Mouse (Mus musculus) frontal cortex, postnatal 14 days (tissue): ENCODE data around the gene 2310057M21Rik.
"Not testable (repeated sequence)": the region's sequence is repeated elsewhere in the genome, so short reads cannot be mapped to it uniquely, and the experiment has no call there.

Experiments used
- DNase-seq, 2 experiments: peaks; one replicate each; pipeline ENCODE4 v3.0.0; 2022; ENCODE audit warnings: low spot score in 2 of 2

Gene 2310057M21Rik

DNA sequence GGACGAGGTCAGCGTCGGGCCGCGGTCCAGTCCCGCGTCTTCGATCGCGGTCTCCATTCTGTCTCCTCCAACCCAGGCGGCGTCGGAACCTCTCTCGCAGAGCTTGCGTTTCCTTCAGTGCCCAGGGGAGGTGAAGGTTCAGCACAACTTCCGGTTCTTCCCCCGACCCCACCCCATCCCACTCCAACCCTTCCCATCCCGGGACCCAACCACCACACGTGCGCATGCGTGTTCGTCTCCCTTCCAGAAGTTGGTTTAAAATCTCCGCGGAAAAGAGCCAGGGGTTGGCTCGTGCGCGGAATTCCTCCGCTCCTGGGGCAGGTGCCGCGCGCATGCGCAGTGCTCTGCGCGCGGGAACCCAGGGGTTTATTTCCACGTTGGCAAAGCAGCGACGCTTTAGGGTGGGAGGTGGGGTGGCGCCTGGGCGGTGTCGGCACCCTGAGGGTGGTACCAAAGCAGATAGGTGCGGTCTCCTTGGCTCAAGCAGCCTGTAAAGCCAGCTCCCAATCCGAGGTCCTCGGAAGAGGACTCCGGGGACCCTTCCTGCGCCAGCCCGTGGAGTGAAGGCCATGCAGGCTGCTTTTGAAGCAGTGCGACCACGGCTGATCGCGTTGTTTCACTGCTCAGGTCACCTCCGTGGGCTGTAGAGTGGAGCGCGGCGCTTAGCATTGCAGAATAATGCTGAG is at the start of gene 2310057M21Rik:
Gene 2310057M21Rik (minus strand): TSS at position 145 of the 686 bp plus-strand sequence.
- DNase-seq, result peak; percentile 89 to 91

DNA sequence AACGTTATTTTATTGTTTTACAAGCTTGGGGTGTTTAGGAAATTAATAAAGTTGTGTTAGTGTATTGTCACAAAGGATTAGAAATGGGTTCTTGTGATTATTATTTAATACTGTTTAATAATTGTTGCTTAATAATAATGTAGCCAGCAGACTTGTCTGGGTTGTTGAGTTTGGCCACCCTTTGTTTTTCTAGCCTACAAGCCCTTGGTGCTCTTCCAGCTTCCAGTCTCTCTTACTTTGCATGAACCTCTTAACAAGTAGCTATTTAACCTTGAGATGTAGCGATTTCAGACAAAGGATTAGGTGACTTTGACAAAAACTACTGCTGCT is 49.3 kb upstream of the 2310057M21Rik start:
- DNase-seq, result no peak

DNA sequence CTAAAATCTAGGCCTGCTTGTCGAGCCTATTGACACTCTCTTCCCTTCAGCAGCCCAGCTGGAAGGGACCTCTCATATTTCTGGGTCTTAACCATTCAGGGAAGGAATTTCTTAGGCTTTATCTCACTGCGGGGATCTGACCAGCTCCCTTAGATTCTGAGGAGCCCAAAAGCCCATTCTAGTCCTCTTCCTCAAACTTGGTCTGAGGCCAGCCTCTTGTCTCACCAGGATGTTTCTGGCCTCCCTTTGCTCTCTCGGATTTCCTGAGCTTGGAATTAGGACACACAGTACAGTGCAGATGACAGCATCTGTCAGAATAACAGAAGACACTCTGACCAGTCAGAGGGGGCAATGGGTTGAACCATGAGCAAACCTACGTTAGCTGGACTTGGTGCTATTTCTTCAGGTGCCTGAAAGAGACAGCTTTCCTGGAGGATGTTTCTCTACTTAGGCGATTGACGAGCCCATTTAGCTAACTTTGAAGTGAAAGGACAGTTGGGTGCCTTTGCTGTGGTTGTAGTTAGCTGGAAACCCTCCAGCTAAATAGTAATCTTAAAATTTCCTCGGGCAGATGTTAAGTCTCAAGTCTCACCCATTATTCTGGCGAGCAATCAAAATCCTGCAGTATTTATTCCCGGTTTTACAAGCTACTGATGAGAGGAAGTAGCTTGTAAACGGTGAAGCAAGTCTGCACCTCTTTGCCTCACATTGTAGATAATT is 48.8 kb upstream of the 2310057M21Rik start:
- no peak for DNase-seq

DNA sequence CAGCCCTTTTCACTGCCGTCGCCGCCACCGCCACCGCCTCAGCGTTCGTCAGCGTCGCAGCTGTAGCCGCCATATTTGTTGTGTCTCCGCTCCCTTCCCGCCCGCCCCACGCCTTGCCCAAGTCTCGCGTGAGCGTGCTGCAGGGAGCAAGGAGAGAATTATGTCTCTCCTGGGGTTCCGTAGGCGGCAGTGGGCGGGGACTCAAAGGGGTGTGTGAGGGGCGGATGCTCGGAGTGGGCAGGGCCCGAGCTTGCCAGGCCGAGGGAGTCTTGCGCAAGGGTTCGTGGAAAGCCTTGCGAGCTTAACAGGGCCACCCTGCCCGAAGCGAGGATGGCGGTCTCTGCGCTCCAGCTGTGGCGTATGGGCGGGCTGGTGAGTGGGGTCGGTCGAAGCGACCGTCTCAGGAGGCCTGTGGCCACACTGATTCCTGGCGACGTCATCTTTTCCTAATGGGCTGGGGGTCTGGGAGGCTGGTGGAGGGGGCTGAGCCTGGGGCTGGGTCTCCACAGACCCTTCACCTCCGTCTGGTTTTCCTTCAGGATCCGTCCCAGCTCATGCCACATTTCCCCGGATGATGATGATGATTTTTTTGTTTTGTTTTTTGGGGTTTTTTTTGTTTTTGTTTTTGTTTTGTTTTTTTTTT is 48.0 kb upstream of the 2310057M21Rik start, which contains the start of the genes Ikzf5 and Acadsb:
Gene Ikzf5 (minus strand): TSS at position 106 of the 643 bp plus-strand sequence.
Gene Acadsb (plus strand): TSS at position 186 of the 643 bp plus-strand sequence.
- DNase-seq, result peak; percentile 97

DNA sequence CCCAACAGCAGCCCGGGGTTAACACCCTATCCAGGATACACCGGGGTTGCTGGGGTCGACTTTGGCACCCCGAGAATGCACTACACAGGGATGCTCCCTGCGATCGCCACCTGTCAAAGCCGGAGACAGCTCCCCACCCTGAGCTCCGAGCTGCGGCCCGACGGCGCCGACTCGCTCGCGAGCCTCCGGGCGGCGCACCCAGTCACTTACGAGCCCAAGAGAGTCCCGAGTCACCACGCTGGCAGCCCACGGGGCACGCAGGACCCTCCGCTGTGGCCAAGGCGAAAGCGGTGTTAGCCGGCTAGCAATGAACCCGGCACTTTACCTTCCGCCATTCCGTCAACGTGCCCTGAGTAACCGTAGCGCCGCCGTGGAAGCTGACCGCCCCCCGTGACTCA is 47.4 kb upstream of the 2310057M21Rik start:
- DNase-seq, result no peak

- no peak for DNase-seq
Measured at GRCm38 (mm10) chr7:131409321-131409987, 46.9 kb upstream of the 2310057M21Rik start.

DNA sequence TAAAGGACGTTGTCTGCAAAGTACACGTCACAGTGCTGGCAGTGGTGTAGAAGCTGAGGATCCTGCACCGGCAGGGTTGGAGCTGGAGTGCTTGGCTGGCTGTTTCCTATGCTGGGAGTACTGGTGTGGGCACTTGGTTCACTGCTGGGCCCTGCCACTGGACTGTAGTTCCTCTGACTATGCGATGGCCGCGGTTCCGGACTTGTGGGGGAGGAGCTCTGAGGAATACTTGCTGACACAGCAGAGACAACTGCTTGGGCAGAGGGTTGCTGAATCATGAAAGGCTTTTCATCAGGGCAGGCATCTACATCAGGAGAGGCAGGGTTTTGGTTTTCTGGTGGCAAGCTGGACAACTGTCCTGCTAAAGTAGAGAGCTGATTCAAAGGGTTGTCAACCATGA is 29.2 kb upstream of the 2310057M21Rik start:
- not testable (repeated sequence) for DNase-seq

DNA sequence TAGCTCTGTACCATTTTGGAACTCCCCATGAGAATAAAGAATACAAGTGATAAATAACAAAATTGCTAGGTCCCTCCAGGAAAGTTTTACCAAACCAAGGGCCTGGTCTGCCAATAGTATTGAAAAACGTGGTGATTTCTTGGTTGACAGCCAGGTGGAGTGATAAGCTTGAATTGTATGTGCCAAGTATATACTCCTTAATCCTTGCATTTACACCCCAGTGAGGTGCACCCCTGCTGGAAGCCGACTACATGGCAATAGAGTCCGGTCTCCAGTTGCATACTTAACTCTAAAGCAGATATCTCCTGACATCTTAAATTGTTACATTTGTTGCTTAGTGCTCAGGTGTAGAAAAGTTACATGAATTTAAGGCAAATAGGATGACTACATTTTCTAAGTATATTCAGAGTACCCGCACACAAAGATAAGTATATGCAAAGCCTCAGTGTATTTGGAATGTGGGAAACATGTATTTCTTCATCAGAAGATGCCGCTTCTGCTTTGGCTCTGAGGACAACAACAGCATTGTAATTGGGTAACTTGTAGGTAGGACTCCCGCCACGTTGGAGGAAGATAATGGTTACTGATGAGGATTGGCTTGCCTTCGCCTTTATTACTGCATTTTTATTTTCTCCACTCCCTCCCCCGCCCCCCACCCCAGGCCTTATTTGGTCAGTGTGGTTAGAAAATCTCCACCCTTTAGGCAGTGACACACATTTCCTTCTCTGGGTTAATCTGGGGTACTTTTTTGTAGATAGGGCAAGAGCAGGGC is 9.5 kb upstream of the 2310057M21Rik start:
- DNase-seq, result no peak

DNA sequence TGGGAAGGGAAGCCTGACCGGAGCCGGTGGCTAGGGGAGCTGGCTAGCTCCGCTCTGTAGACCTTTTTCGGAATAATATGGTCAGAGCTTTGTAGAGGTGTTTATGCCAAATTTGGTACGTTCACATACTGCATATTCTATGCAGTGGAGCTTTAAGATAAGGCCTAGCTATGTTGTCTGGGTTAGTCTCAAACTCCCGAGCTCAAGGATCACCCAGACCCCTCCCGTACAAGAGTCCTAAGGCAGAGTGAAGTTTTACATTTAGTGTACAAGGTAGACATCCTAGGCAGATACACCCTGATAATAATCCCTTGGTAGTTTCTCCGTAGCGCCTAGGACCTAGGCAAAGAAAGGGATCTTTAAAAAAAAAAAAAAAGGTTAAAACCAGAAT is 8.9 kb upstream of the 2310057M21Rik start:
- no peak for DNase-seq

DNA sequence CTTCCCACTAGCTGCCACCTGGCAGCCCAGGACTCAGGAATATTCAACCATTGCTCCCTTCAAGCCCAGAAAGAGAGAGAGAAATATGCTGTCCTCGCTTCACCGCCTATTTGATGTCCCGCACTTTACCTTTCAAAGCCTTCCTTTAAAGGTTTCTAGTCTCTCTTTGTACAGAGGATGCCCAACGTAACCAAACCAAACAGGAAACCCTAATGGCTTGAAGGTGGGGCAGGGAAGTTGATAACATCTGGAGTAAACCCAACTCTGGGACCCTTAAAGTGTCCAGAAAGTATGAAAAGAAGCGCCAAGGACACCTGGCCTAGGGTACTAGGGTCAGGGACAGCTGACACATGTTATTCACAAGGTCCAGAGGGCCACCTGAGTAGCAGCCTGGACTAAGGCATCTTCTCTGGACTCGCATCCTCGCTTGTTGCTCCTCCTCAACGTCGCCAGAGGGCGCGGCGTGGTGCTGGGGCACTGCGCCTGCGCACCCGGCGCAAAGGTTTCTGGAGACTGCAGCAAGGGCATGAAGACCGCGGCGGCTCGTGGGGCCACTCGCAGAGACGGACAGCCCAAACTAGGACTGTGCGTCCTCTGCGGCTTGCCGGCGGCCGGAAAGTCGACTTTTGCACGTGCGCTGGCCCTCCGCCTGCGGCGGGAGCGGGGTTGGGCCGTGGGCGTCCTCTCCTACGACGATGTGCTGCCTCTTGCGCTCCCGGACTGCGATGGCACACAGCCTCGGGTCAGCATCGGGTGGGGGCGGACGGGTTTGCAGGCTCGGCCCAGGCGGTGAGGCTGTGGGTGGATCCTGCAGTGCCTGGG is 8.3 kb upstream of the 2310057M21Rik start, which contains the start of gene Pstk:
Gene Pstk (plus strand): TSS at position 494 of the 822 bp plus-strand sequence.
- DNase-seq, result peak; percentile 74 to 83

GRCm38 (mm10) chr7:131364131-131364530 is 1.6 kb upstream of the 2310057M21Rik start:
- DNase-seq, result no peak

GRCm38 (mm10) chr7:131362269-131362614 is 317 bp downstream of the 2310057M21Rik start:
- DNase-seq, result no peak

DNA sequence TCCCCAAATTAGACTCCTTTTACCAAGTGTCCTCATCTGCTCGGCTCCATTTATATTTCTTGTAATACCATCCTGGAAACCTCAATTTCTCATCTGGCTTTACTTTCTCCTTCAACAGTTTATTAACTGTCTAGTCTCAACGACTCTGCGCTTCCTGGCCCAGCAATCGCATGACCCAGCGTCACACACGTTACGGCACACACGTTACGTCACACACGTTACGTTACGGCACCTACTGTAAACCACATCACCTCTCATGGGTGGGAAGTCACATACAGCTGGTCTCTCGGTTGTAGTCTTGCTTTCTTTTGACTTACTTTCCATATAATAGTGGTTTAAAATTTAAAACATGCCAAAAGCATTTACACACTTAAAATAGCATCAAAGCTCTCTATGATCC is 6.5 kb downstream of the 2310057M21Rik start:
- DNase-seq, result no peak

- no peak for DNase-seq
Measured at GRCm38 (mm10) chr7:131345856-131346541, 16.6 kb downstream of the 2310057M21Rik start.

DNA sequence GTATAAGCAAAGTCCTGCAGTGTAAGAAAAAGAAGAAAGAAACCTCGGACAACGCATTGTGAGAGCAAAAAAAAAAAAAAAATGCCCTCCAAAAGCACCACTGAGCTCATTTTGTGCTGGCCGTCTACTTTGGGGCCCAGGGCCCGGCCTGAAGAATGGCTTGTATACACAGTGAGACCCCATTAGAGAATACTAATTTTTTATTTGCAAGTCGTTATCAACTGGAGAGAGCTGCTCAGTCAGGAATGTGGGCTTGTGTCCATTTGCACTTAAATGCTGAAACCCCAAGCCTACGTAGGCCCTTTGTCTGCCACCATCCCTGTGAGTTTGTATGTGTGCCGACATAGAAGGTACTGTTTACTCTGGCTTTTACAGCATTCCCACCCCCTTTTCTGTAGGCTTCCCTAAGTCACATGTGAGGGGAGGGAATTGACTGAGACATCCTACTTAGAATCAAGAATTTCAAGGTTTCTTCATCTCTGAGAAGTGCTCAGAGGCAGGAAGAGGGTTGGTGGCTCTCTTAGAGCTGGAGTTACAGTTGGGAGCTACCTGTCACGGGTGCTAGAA is 25.0 kb downstream of the 2310057M21Rik start:
- DNase-seq, result no peak

DNA sequence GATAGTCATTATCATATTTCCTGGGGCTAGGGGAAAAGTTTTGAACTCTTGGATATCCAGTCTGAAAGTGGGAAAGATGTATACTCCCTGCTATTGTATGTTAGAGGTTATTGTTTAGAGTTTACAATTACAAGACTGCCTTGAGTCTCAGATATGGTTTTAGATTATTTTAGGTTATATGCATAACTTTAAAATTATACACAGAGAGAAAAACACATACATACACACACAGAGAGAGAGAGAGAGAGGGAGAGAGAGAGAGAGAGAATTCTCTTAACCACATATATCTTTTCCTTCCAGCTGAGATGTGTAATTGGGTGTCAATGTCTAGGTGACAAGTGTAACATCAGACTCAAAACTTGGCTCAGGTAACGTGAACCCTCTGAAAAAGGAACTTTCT is 29.0 kb downstream of the 2310057M21Rik start, which contains the start of gene Fam24a:
Gene Fam24a (plus strand): TSS at position 301 of the 400 bp plus-strand sequence.
- DNase-seq, result no peak

DNA sequence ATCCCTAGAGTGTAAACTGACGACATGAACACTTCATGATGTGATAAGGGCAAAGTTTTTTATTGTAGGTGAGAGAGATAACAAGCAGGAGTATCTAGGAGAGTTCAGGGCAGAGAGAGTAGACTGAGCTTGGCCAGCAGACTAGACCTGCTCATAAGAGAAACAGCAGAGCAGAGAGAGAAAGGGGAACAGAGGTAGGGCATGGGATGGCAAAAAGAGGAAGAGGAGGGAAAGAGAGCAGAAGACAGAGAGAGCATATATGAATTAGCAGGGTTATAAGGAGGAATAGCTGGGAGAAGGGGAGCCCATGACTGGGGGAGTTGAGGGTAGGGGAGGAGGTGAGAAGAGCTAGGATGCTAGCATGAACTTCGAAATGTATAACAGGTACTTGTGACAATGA is 30.9 kb downstream of the 2310057M21Rik start:
- no peak for DNase-seq

GRCm38 (mm10) chr7:131329416-131329815 is 33.1 kb downstream of the 2310057M21Rik start, which contains the start of gene Fam24b:
Gene Fam24b, minus strand, starts transcription at chr7:131329516.
- no peak for DNase-seq

- DNase-seq, result no peak
Measured at GRCm38 (mm10) chr7:131327054-131327453, 35.5 kb downstream of the 2310057M21Rik start.
